Mouse (Mus musculus) embryonic fibroblast, embryonic 13.5 days (primary cell): ENCODE results near the gene Maml2.

Source experiments
- CTCF ChIP-seq: IDR thresholded peaks from 2 replicates; pipeline ENCODE4 v1.5.1; 2011; ENCODE audit warnings: mild to moderate bottlenecking, control low read depth, low read length, moderate library complexity, borderline replicate concordance; ENCODE audit not compliant: insufficient read depth
- POLR2A ChIP-seq: IDR thresholded peaks from 2 replicates; pipeline ENCODE4 v1.6.1; 2011; ENCODE audit warnings: low read depth, mild to moderate bottlenecking, control low read depth, low read length, moderate library complexity

- TF ChIP-seq CTCF: no peak
- TF ChIP-seq POLR2A: no peak
Measured at GRCm38 (mm10) chr9:13260980-13261379, 36.8 kb upstream of the Maml2 start.
